Mouse (Mus musculus) olfactory bulb, adult 2 months (tissue): ENCODE measurements at regions not wholly inside any gene's neighbourhood (a gene's known extent, or its start where the extent isn't known, plus 50 kb on each side); places are given as distances from the start of the nearest gene placed in this dataset.

Experiments
- CTCF ChIP-seq: fragments of 200-500 bp; IDR thresholded peaks from 2 replicates; pipeline ENCODE4 v1.5.1; 2012; ENCODE audit warnings: low read depth, mild to moderate bottlenecking, low read length, moderate library complexity; ENCODE audit not compliant: insufficient read depth
- POLR2A ChIP-seq: fragments of 200-500 bp; IDR thresholded peaks from 2 replicates; pipeline ENCODE4 v1.6.1; 2012; ENCODE audit warnings: mild to moderate bottlenecking, low read depth, low read length, moderate library complexity; ENCODE audit not compliant: insufficient read depth

GRCm38 (mm10) chr13:84612497-84612896 lies 390.4 kb downstream of the Tmem161b start:
- no peak for TF ChIP-seq CTCF
- TF ChIP-seq POLR2A: no peak
